Mouse (Mus musculus) c-Kit-negative CD71-positive TER-119-positive erythroid progenitor cells, embryonic 14.5 days (primary cell): ENCODE data around the gene Dlx2.

ENCODE experiments used
- DNase-seq: peaks from one replicate; pipeline ENCODE4 v3.0.0-alpha.2; 2013; ENCODE audit warnings: low read depth, low spot score

The Dlx2 gene

DNA sequence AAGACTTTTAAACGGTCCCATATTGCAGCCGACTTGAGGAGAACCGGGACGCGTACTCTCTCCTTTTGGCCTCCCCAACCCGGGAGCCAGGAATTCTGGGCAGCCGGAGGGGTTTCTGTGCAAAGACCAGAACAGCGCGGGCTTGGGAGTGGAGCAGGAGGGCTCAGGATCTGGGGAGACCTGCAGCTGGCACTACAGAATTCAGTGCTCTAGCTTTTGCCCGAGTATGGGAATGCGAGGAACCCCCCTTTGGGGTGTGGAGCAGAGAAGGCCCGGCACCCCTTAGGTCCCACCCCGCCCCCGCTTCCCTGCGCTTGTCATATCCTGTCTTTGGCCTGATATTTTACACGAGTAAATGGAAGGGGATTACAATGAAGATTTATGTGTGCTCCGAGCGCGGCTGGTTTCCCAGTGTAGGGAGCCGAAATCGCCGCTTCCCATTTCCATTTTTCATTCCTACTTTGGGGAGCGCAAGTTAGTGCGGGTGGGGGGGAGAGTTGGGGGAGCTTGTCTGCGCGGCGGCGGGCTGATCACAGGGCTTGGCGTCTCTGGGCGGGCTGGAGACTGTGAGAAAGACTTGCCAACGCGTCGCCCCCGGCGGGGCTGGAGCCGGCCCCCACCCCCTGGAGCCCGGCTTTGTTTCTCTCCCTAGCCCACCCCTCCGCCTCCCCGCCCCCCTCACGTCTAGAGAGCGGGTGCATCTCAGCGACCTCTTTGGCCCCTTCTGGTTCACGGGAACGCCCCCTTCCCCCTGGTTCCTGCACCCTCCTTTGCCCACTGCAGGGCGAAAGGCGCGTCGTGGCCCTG is 5.7 kb downstream of the Dlx2 start:
- DNase-seq = no peak

DNA sequence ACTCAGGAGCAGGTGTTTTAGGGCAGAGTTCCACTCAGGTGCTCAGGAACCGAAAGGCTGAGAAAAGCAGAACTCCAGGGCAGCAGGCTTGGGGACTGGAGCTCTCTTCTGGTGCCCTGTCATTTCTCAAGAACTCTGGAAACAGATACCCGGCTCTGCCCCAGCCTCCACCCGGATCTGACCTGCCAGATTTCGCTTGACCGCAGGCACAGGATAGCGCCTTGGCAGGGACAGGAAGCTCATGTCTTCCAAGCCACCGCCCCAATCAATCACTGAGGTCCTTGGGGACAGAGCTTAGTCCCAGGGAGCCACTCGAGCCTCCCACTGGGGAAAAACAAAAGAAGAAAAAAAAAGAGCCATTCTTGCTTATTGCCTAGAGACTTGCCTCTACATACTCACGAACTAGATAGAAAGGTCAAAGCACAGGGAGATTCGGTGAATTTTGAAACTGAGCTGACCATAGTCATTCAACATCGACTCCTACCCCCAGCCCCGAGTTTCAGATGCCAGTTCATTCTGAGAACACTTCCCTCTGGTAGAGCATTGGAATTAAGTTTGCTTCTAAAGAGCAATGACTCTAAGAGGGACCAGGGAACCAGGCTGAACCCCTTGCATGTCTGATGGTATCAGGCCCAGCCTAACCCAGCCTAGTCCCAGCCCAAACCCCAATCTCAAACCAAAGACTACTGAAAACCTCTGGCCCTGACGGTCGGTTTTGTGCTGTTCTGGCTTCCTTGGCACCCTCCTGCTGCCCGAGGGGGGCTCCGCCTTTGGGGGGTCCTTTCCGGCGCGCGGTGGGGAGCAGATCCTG is 12.1 kb downstream of the Dlx2 start:
- DNase-seq = no peak

- no peak for DNase-seq
Measured at GRCm38 (mm10) chr2:71533094-71533493, 13.5 kb downstream of the Dlx2 start.

GRCm38 (mm10) chr2:71531990-71532970 is 14.3 kb downstream of the Dlx2 start:
- no peak for DNase-seq

- DNase-seq = no peak
Measured at GRCm38 (mm10) chr2:71531124-71531590, 15.4 kb downstream of the Dlx2 start.

GRCm38 (mm10) chr2:71530391-71531123 is 16.0 kb downstream of the Dlx2 start:
- DNase-seq = no peak

- DNase-seq = no peak
Measured at GRCm38 (mm10) chr2:71529511-71530351, 16.8 kb downstream of the Dlx2 start.

DNA sequence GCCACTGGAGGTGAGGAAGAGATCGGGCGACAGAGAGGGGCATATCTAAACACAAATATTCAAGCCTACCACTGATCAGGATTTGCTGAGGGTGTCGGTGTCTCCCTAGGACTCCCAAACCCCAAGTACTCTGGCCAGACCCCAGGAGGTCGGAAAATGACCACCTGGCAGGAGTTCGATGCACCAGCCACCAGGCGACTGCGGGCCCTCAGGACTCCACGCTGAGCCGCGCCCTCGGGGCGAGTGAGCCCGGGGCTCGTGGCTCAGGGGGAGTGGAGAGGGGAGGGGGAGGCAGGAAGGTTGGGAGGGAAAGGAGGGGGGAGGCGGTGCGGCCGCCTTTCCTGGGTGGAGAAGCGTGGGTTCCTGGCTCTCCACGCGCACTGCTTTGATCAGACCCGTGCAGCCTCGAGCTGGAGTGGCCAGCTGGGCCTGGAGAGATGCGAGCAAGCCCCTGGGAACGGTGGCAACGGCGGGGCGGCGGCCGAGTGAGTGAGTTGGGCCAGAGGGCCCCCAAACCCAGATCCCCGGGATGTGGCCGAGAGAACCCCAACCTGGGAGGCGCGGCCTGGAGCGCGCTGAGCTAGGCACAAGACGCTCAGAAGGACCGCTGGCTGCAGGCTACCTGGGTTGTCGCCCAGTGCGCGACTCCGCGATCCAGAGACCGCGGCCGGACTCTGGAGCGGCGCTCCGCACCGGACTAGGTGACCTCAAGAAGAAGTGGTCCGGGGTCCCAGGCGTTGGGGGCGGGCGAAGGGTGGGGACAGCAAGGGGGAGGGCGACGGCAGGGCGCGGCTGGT is 17.6 kb downstream of the Dlx2 start:
- no peak for DNase-seq

- DNase-seq = no peak
Measured at GRCm38 (mm10) chr2:71528014-71528713, 18.4 kb downstream of the Dlx2 start, which contains the start of gene Dlx1. Gene Dlx1, plus strand, starts transcription at chr2:71528113.

GRCm38 (mm10) chr2:71527323-71528013 is 19.1 kb downstream of the Dlx2 start:
- DNase-seq = no peak

DNA sequence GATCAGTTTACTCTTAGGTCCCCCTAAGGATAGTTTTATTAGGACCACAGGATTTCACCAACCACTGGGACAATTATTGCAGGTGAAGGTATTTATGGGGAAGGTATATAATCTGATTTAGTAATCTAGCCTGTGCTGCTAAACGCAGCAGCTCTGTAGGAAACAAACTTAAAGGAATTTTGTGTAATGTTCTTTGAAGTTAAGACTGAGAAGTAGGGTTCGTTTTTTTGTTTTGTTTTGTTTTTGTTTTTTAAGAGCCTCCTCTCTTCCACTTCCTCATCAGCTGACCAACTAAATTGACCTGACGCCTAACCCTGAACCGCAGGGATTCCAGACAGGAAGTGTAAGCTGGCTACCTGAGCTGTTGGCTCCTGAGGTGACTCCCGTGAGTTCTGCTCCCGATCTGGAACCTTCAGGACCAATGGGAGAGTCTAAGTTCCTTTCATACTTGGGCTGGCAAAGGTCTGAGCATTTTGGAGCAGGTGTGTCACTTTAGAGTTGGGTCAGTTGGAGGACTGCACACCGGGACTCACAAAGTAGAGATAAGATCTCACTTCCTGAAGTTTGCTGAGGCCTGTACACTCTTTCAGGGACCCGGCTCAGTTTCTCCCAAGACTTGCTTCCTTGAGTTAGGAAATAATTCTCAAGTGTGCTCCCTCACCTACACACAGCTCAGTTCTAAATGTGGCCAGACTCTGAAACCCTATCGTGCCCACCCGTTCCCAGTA is 19.8 kb downstream of the Dlx2 start:
- DNase-seq = no peak

- DNase-seq = no peak
Measured at GRCm38 (mm10) chr2:71524763-71525162, 21.8 kb downstream of the Dlx2 start.

GRCm38 (mm10) chr2:71523431-71523830 is 23.1 kb downstream of the Dlx2 start:
- no peak for DNase-seq

- no peak for DNase-seq
Measured at GRCm38 (mm10) chr2:71522871-71523270, 23.7 kb downstream of the Dlx2 start.

- no peak for DNase-seq
Measured at GRCm38 (mm10) chr2:71517466-71518099, 29.0 kb downstream of the Dlx2 start.

DNA sequence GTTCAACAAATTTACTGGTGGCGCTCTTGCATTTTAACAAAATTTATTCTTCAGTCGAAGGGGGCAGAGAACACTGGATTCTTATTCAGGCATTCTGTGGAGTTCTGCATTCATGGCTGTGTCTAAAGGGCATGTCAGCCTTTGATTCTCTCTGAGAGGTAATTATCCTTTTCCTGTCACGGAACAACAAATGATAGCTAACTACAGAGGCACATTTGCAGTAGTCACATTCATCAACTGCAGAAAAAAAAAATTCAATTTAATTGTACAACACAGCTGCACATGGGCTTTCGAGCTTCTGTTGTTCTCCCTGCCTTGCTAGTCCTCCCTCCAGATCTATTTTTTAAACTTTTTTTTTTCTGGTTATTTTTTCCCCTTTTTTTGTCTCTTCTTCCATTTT is 29.6 kb downstream of the Dlx2 start:
- no peak for DNase-seq

- DNase-seq = no peak
Measured at GRCm38 (mm10) chr2:71512326-71512725, 34.2 kb downstream of the Dlx2 start.
